Mouse (Mus musculus): Measurements from ENCODE around the gene Cd302. TPM values are rescaled to one million over a fixed set of nuclear protein-coding genes. Genes with fewer than 3 reads are reported as not detected.
A peak's percentile ranks its signal among the peaks of the same experiment; 100 is the strongest.

The Cd302 gene
- total RNA-seq, 2 experiments from 2014 or later: 12.3 to 12.8 TPM

GRCm38 (mm10) chr2:60259186-60259585 is 25.1 kb downstream of the Cd302 start:
- DNase-seq: no peak
- intact Hi-C loops (cut with DNase I): loop anchor here (5.0 kb wide), 1 partner anchor 1198 kb away; no protein-coding TSS in a partner anchor

DNA sequence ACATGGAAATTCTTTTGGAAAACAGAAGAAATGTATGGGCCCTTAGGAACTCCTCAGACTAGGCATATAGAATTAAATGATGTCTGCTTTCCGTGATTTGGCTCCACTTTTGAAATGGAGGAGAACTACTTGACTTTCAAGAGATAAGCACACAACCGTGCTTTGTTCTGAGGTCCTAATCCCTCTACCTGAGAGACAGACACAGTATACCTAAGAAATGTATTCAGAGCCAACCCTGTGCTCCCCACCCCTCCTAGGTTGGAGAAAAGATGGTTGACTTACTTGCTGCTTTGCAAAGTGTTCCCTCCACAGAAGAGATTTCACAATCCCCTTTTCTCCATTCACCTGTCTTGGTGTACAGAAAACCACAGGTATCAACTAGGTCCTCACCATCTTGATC is 27.5 kb downstream of the Cd302 start:
- intact Hi-C loops (cut with DNase I): loop anchor here (5.0 kb wide), 1 partner anchor 1201 kb away; no protein-coding TSS in a partner anchor
- DNase-seq: no peak

GRCm38 (mm10) chr2:60253506-60253905 is 30.8 kb downstream of the Cd302 start:
- DNase-seq: no peak
- intact Hi-C loops (cut with DNase I): no loop called here

DNA sequence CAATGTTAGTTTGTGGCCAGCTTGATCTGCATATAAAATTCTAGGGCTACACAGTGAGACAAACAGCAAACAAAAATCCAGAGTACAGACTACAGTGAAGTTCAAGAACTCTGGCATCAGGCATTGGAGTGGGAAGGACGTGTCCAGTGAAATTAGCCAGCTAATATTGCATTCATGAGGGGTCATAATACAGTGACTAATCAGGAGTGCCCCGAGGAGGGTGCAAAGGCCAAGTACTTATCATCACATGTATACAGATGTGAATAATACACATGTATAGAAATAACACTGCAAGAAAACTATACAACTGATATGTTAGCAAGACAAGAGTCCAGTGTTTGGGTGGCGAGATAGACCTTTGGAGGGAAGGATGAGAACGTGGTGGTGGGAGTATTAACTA is 31.5 kb downstream of the Cd302 start:
- DNase-seq: no peak
- intact Hi-C loops (cut with DNase I): no loop called here

GRCm38 (mm10) chr2:60234506-60234905 is 49.8 kb downstream of the Cd302 start:
- DNase-seq: no peak
- intact Hi-C loops (cut with DNase I): no loop called here

DNA sequence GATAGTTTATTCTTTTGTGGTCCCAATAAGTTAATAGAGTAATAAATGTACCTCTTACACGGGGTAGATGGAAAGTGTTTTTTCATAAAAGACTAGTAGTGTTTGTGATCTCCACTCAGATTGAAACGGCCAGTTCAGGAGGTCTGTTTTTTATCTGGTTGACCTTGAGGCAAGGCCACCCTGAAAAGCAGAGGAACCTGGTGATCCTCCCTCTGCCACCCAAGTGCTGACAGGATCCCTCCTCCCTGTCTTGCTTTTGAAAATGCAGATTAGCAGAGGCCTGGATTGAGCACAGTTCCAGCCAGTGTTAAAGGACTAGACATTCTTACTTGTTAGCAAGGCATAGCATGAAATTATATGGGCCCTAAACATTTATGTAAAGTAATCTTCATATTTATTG is 51.1 kb downstream of the Cd302 start:
- intact Hi-C loops (cut with DNase I): no loop called here
- DNase-seq: peak; percentile 55 to 58

GRCm38 (mm10) chr2:60230361-60230760 is 53.9 kb downstream of the Cd302 start:
- intact Hi-C loops (cut with DNase I): no loop called here
- DNase-seq: no peak

DNA sequence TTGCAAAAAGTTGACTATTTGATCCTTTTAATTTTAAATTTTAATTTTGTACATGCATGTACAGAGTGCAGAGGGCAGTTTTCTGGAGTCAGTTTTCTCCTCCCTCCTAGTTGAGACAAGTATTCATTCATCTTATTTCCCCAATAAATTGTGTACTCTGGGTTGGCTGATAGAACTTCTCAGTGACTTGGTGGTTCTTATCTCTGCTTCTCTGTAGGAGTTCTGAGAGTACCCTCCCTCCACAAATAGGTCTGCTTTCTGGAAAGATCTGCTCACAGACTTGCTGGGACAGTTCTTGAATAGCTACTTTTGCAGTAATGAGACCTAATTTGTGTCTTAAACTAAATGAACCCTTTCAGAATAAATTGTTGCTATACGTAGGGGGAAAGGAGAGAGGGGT is 55.8 kb downstream of the Cd302 start:
- DNase-seq: no peak
- intact Hi-C loops (cut with DNase I): no loop called here

DNA sequence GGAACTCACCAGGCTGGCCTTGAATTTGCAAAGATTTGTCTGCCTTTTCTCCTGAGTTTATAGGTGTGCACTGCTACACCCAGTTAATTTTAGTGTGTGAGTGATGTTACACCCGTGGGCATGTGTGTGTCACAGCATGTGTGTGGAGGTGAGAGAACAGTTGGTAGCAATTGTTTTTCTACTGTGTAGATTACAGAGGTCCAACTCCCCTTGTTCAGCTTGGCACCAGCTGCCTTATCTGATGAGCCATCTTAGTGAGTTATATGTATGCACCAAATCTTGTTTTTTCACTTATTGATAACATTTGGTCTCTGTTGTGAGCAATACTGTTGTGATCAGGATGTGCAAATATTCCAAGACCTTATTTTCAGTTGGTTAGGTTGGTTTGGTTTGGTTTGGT is 60.8 kb downstream of the Cd302 start:
- intact Hi-C loops (cut with DNase I): no loop called here
- DNase-seq: no peak

DNA sequence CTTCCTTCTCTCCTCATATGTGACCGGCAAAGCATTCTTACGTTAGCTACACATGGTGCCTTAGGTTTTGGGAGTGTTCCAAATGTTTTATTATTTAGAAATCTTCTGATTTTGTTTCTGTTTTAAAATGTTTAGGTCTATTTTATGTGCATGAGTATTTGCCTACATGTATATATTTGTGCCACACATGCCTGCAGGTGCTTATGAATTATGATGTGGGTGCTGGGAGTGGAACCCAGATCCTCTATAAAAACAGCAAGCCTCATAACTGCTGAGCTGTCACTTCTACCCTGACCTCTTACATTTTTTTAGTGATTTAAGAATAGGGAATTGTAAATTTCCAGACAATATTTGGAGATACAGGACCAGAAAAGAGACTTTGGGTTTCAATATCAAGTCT is 62.3 kb downstream of the Cd302 start:
- no peak for DNase-seq
- intact Hi-C loops (cut with DNase I): no loop called here

- peak in 1 of 2 experiments; percentile 50 for DNase-seq
- intact Hi-C loops (cut with DNase I): no loop called here
Observed at GRCm38 (mm10) chr2:60221236-60221635, 63.1 kb downstream of the Cd302 start.

- DNase-seq: no peak
- intact Hi-C loops (cut with DNase I): no loop called here
Observed at GRCm38 (mm10) chr2:60217620-60218019, 66.7 kb downstream of the Cd302 start.

GRCm38 (mm10) chr2:60216547-60217153 is 67.6 kb downstream of the Cd302 start:
- DNase-seq: no peak
- intact Hi-C loops (cut with DNase I): no loop called here

- intact Hi-C loops (cut with DNase I): no loop called here
- no peak for DNase-seq
Observed at GRCm38 (mm10) chr2:60214683-60215082, 69.6 kb downstream of the Cd302 start.

DNA sequence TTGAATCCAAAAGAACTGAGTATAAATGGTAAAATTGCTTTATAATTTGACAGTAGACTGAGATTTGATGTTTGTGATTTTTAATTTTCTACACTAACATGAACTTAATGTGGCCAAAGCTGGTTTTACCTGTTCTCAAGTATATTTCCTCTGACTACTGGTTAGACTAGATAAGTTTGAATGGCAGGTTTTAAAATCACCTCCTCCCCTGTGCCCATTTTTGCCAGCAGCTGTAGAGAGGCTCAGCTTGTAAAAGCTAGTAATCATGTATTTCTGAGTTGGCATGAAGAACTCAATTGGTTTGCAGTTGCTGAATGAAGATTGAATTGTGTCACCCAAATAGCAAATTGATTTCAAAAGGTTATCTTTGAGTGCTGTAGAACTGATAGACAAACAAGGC is 71.8 kb downstream of the Cd302 start:
- DNase-seq: no peak
- intact Hi-C loops (cut with DNase I): no loop called here

GRCm38 (mm10) chr2:60210821-60211220 is 73.5 kb downstream of the Cd302 start:
- intact Hi-C loops (cut with DNase I): no loop called here

GRCm38 (mm10) chr2:60209703-60210651 is 74.3 kb downstream of the Cd302 start, which contains the start of the genes Baz2b and March7:
Gene Baz2b (minus strand): TSS chr2:60209839.
Gene March7 (plus strand): TSS chr2:60209887.
- peak; percentile 90 to 91 for DNase-seq
- intact Hi-C loops (cut with DNase I): loop anchor here (2.0 to 10.0 kb wide), 3 partner anchors 85 to 685 kb away; no protein-coding TSS in a partner anchor

More at GRCm38 (mm10) chr2:60210821-60211220, 73.5 kb downstream of the Cd302 start:
- no peak for DNase-seq

- peak; percentile 64 to 70 for DNase-seq
- intact Hi-C loops (cut with DNase I): loop anchor here (2.0 to 10.0 kb wide), 3 partner anchors 84 to 684 kb away; no protein-coding TSS in a partner anchor
Observed at GRCm38 (mm10) chr2:60209122-60209611, 75.1 kb downstream of the Cd302 start.

GRCm38 (mm10) chr2:60205795-60206194 is 78.5 kb downstream of the Cd302 start:
- intact Hi-C loops (cut with DNase I): loop anchor here (5.0 to 10.0 kb wide), 2 partner anchors 183 to 681 kb away; no protein-coding TSS in a partner anchor
- DNase-seq: no peak

DNA sequence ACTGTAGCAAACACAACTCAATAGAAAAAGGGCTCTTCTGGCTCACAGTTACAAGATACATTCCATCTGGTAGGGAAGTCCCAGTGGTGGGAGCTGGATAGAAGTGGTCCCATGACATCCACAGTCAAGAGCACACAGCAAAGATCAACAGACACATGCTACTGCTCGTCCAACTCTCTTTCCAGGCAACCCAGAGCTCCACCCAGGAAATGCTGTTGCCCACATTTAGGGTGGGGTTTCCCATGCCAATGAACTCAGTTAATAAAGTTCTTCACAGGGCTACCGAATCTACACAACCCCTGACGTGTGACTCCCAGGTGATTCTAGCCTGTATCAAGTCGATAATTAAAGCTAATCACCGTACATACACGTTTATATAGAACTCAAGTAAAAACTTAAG is 80.1 kb downstream of the Cd302 start:
- DNase-seq: no peak
- intact Hi-C loops (cut with DNase I): loop anchor here (10.0 kb wide), 1 partner anchor 679 kb away; no protein-coding TSS in a partner anchor

DNA sequence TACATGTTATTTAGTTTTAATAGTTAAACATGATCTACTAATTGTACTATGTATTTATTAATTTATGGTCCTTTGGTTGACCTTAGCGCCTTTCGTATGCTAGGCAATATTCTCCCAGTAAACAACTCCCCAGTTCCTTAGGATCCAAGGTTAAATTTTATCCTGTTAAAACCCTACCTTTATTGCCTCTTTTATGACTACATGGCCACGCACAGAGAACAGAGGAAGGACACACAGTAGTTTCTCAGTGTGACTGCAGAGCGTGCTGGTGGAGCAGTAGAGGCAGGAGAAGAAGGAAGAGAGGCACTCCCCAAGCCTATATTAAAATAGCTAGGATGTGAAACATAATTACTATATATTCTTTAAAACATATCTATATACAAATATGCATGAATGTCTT is 80.6 kb downstream of the Cd302 start:
- intact Hi-C loops (cut with DNase I): loop anchor here (10.0 kb wide), 1 partner anchor 679 kb away; no protein-coding TSS in a partner anchor
- DNase-seq: no peak
